Mouse (Mus musculus) brain, adult 2 months (tissue): Measurements from ENCODE around the gene Arrb1.

Experiments
- DNase-seq: peaks from one replicate; pipeline ENCODE4 v3.0.0; 2011; ENCODE audit warnings: low read depth, low spot score

The Arrb1 gene

DNA sequence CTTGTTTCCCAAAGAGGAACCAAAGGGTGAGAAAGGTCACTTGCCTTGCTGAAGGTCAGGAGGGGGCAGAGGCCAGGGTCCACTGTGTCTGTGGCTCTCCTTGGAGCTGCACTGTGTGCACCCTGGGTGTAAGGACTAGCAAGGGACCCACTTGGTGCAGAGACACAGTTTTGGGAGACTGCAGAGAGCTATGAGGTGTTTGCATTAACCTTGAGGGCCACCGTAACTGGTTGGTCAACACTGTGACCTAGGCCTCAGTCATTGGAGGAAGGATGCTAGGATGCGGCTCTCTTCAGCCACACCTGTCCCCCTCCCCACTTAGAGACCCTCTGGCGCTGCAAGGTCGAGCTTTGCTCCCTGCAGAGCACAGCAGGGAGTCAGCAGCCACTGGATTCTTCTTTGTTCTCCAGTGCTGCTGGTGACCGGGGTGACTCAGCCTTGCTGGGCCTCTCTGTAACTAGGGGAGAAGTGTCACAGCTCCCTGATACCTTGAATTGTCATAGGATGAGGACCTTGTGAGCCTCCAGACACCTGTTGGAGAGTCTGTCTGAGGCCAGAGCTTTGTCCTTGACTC, 2.0 kb downstream of the Arrb1 start:
- DNase-seq: peak; percentile 40

DNA sequence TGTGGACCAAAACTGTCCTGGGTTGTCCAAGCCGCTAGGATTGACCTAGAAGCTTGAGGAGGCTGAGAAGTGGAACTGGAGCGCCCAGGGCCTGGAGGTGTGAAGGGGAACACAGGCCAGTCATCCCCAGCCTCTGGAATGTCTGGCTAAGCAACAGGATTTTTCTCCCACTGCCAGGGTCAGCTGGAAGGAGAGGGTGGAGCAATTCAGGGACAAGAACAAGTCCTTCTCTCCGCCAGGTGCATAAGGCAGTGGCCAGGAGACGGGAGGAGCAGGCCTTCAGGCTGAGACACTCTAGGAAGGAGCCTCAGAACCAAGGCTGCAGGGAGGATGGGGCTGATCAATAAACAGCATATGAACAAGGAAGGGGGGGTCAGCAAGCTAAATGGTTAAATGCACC, 3.2 kb downstream of the Arrb1 start:
- no peak for DNase-seq

DNA sequence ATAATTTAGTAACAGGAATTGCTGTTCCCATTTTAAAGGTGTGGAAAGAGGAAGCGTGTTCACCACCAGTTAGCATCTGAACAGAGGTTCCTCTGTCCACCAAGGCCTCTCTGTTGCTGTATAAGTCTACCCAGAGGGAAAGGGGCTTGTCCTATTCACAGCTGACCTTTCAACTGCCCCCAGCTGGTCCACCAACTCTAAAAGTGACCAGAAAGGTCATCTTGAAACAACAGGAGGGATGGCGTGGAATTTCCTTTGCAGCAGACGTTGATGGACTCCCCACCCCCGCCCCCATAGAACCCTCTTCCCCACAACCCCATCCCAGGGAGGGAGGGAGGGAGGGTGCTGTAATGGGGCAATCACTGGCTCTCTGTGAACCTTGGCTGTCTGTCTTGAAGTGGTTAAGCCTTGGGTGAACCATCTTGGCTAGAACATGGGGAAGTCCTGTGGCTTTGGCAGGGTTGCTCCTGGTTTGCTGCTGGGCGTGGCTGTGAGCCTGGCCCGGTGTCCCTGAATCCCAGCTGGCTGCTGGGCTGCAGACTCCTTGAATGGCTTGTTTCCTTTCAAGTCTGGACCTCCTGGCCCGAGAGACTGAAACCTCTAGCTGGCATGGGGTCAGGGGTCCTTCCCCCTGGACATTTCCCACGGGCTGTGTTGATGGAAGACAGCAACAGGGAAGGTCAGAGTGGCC, 4.1 kb downstream of the Arrb1 start:
- peak; percentile 65 for DNase-seq

DNA sequence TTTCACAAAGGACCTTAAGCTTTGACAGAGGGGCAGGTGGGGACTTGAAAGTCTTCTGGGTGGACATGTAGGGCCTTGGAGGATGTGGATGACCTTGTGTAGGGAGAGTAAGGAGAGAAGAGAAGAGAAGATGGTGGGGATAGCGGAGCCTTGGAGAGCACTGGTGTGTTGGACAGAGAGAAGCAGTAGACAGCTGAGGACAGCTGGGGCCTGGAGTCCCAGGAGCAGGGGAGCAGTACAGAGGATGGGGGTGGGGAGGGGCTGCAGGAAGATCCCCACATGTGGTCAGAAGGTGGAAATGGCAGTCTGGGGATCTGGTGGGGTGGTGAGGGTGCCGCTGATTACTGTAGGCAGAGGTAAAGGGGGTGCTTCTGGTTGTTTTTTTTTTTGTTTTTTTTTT, 4.8 kb downstream of the Arrb1 start:
- no peak for DNase-seq

DNA sequence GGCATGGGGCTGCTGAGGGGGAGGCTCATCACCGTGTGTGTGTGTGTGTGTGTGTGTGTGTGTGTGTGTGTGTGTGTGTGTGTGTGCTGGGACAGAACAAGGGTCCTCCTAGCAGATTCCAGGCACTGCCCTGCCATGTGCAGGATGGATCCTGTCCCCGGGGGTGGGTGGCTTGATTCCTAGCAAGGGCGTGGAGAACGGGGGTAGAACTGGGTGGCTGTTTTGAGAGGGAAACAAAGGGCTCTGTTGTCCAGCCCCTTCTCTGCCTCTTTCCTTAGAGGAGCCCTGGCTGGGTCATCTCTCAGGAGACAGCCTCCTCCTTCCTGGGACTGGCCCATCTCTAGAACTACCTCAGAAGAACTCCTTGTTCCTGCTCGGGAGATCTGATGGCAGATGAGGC, 5.9 kb downstream of the Arrb1 start:
- no peak for DNase-seq

DNA sequence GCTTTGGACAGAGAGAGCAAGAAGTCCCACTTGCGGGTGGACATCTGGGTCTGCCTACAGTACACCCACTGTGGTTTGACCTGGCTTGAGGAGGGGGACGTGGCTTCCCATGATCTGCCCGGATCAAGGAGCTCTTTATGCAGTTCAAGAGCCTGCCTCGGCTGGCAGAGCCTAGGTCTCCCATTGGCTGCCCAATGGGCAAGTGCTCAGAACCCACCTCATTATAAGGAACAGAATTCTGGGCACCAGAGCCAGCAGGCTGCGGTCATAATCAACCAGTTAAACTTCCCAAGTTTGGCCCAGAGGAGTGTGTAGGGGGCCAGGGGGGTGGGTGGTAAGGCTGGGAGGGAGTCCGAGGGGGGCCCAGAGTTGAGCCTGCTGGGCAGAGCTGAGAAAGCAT, 9.0 kb downstream of the Arrb1 start:
- DNase-seq: no peak

DNA sequence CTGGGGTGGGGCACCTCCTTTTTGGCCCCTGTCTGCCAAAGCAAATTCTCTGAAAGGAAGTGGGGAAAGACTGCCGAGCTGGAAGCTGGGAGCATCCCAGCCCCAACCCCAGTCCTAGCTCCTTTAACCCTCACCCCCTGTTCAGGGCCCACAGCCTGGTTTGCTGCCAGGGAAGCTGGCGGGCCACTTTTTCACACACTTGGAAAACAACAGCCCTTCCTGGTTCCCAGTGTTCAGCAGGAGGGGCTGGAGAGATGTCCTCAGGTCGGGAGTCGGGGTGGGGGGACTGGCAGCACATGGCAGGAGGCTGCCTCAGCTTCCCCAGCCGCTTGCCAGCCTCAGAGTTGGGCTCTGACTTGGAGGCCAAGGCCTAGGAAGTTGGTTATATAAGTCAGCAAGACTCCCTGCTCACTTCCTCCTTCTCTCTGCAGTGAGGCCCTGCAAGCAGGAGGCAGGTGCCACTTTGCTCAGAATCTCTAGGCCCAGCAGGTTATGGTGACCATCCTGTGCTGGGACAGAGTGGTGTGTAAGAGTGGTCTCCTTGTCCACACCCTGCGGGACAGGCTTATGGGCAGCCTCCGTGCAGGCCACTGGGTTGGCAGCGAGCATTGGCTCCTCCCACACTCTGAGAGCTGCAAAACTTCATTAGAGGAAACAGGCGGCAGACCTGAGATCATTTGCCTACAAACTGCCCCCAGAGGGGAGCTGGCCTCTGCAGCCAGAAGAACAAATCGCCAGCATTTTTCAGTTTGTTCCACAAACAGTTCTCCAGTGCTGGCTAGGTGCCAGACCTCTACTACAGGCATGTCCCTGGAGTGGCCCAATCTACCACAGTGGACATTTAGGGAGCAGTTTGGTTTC, 10.8 kb downstream of the Arrb1 start:
- peak; percentile 72 for DNase-seq

DNA sequence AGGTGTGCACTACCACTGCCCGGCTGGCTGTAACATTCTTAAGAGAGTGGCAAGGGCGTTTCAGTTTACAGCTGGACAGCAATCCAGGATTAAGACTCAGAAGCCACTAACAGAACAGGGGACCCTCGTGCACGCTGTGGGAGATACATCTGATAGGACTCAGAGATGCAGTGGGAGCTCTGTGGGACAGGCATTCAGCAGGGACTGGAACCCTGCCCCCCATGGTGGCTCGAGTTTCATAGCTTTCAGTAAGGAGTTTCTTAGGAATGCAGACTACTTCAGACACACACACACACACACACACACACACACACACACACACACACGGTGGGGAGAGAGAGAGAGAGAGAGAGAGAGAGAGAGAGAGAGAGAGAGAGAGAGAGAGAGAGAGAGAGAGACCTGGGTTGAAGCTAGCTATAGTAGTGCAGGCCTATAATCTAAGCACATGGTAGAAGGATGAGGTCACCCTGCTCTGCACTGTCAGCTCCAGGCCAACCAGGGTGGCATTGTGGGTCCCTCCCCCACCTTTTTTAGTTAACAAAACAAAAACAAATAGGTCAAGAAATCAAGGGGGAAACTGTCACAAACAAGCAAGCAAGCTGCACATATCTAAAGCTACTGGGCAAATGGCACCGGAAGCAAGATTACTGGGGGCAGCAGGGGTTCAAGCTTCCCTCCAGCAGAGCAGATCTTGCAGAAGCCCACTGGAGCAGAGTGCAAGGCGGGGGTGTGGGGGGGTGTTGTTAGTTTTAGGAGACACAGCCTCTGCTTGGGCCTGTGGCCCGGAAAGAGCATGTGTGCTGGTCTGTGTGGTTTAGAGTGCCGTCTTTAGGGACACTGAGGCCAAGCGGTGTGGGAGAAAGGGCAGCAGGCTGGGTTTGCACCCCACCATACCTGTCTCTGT, 12.6 kb downstream of the Arrb1 start:
- no peak for DNase-seq

DNA sequence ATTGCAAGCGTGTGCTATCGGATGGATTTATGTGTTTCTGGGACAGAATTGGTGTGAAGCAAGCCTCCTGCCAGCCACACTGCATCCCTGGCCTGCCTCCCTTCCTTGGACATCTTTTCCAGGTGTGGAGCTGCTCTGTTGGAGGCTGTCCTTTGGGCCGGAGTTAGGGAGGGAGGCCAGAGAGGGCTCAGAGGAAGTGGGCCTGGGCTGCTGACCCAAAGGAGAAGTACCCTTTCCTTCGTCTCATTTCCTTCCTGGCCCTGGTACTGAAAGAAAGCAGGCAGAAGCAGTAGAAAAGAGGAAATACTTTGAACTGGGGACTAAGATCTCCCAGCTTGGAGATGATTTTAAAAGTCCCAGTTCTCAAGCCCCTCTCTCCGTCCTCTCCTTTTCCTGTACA, 14.4 kb downstream of the Arrb1 start:
- DNase-seq: no peak

DNA sequence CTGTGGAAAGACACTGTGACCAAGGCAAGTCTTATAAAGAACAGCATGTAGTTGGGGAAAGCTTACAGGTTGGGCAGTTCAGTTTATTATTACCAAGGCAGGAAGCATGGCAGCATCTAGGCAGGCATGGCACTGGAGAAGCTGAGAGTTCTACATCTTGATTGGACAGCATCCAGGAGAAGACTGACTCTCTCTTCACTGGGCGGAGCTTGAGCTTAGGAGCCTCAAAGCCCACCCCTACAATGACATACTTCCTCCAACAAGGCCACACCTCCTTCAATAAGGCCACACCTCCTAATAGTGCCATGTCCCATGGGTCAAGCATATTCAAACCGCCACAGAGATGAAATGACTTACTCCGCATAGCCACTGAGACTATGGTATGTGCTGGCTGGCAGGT, 16.4 kb downstream of the Arrb1 start:
- no peak for DNase-seq

DNA sequence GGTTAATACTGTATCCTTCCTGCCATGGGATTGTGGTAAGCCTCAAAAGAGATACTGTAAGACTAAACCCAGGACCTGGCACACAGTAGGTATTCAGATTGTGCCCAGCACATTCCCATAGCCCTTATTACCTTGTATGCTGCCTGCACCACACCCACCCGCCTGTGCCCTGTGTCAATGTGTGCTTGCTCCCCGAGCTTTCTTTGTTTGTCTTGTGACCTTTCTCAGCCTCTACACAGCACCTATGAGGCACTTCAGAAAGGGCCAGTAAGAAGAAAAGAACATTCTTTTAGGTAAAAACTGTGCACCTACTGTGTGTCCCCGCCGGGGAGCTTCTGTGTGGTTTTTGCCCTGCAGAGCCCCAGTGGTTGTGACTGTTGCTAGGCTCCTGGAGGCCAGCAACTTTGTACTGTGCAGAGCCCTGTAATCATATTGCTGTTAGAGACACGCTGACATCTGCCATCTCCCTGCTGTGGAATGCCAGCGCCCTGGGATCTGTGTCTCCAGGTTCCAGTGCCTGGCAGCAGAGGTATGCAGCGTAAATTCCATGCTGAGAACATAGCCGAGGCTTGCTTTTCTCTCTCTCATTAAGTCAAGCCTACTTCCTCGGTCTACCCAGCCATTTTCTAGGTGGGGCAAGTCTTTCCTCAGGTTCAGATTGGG, 18.1 kb downstream of the Arrb1 start:
- no peak for DNase-seq

DNA sequence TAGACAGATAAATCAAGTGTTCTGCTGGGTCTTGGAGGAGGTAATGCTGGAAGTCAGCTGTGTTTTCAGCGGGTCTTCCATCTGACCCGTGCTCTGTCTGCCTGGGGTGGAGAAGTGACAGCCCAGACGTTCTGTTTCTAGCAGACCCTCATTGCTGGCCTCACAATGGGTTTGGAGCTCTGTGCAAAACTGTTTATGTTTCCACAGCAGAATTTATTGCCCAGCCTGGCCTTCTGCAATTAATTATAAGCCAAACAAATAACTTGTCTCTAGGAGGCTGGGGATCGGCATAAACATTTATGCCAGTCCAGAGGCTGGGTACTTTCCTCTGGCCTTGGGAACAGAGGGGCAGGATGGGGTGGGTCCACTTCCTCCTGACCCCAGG, 18.6 kb downstream of the Arrb1 start:
- DNase-seq: no peak

DNA sequence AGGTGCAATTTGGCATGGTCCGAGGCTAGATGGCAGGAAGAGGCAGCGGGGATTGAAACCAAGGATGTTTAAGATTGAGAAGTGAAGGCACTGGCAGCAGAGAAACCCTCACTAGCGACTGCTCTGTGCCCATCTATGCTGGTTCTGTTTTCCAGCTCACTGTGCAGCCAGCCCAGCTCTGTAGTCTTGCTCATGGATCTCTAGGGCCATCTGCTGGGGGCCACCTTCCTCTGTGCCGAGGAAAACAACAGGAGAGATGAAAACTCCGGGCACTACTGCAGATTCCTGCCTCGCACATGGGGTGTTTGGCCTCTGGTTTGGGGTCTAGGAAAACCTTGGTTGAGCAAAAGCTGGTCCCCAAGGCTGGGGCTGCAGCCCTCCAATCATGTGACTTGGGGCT, 20.6 kb downstream of the Arrb1 start:
- peak; percentile 86 for DNase-seq

DNA sequence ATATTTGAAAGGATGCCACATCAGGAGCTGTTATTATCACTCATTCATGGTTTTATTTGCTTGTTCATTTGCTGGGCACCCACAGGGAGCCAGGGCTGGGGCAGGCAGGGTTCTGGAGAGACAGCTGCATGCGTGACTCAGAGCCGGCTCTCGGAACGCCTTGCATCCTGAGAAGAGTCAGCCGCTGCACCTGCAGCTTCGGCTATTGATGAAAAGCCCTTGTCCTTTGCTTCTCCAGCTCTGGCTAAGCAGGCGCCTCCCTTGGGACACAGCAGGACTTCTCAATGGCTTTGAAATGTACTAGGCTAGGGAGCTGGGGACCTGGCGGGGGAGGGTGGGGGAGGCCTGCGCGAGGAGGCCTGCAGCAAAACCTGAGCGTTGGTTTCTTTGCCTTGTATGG, 23.8 kb downstream of the Arrb1 start:
- peak; percentile 86 for DNase-seq

DNA sequence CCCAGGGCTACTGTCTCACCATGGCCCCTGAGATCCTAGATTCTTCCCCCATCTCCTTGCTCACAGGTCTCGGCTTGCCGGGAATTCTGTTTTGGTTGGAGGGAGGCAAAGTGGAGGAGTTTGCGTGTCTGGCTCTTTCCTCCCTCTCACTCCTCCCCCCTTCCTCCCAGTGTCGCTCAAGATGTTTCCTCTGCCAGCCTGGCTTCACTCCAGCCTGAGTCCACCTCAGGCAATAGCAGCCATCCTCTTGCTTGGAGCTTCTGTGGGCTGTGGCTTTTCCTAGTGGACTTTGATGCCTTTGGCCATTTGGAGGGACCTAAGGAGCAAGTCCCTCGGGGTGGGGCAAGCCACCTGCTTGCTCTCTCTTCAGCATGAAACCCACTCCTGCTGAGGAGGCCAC, 27.2 kb downstream of the Arrb1 start:
- peak; percentile 88 for DNase-seq

DNA sequence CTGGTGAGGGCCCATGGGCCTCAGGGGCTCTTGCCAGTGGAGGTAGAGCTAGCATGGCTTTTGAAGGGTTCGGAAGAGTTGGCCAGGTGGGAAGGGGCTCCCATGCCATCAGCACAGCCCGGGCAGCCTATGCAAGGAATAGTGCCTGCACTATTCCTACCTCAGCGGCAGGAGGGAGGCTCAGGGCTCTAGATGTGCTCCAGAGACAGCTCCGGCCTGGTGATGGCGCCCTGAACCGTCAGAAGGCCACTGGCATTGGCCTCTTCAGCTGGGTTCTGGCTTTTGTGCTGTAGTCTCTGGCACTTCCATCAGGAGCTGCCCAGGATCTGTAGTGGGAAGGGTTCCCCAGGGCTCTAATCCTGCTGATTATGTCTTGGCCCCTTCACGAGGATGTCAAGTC, 28.0 kb downstream of the Arrb1 start:
- peak; percentile 61 for DNase-seq

DNA sequence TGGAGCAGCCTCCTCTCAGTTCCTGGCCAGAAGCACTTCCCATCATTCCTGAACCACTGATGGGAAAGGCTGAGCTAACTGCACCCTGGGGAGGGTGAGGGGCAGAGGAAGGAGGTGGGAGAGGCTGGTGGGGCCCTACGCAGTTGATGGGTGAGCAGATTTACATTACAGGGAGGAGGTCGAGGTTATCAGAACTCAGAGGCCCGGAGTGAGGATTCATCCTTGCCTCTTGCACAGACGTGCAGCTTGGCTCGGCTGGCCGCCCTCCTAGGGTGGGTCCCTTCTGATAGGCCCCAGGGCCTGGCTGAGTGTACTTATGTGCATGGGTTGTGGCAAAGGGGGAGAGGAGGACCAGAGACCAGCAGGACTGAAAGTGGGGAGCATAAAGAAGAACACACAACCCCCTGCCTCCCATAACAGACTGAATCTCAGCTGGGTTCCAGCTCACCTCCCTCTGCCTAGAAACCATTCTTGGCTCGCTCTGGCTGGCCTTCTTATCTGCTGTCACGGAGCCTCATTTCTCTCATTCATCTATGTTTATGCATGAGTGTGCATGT, 30.1 kb downstream of the Arrb1 start:
- DNase-seq: peak; percentile 89

DNA sequence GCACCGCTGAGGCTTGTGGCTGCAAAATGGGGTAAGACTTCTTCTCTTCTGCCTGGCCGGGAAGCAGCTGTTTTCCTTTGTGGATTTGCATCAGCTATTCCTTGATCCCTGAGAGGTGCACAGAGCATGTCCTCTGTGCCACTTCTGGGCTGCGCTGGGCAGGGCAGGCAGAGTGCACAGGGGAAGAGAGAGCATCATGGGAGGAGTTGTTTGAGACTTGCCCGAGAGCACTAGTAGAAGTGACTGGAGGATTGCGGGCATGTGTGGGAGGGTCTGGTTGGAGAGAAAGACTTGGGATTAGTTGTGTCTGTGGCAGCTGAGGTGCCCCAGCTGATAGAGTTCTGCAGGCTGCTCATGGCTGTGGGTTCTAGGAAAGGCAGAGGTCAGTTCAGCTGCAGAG, 35.4 kb downstream of the Arrb1 start:
- DNase-seq: no peak

DNA sequence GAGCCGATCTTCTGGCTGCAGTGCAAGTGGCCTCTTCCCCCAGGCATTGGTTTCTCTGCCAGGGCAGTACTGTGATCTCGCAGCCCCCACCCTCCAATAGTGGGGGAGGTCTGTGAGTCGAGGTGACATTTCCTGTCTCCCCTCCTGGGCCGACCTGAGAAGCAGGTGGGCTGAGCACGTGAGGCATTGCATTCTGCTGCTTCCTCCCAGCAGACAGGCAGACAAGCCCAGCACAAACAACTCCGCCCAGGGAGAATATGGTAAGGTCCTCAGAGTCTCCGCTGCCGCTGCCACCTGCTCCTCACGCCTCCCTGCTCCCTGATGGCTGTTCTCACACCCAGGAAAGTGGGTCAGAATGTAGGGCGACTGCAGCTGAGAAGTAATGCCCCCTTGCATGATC, 37.7 kb downstream of the Arrb1 start:
- DNase-seq: peak; percentile 87

DNA sequence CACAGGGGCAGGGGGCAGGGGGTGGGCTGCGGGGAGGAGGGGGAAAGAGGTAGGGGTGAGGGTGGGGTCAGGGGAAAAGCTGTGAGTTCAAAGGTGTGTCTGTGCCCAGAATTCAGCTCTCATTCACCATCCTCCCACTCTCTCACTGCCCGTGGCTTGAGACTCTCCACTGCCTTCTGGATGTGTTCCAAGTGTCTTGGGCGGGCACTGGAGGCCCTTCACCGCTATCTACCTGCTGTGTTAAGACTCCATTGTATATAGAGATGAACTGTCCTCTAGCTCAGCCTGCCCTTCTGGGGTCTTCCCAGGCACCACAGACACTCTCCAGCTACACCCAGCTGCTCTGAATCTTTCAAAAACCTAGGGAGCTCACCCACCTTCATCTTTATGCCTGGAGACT, 38.1 kb downstream of the Arrb1 start:
- no peak for DNase-seq

DNA sequence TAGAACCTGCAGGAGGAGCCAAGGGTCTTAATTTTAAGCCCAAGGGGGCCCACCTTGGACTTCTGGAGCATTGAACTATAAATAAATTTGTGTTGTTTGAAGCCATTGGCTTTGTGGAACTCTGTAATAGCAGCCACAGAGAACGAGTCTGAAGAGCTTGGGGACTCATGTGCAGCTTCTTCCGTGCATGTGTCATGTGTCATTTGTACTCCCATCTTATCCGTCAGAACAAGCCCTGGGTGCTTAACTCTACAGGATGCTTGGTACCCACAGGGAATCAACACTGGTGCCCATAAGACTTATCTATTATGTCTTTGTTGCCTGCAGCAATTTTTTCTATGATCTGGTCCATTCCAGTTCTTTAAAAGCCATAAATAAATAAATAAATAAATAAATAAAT, 43.0 kb downstream of the Arrb1 start:
- DNase-seq: no peak
